Mouse (Mus musculus) erythroblast, embryonic 14.5 days (primary cell): ENCODE results near the gene Tmtc4.

Source experiments
- GATA1 ChIP-seq: IDR thresholded peaks from 2 replicates; pipeline ENCODE4 v1.6.1; 2012; ENCODE audit warnings: low read length, inconsistent platforms, mixed read lengths
- TAL1 ChIP-seq: IDR thresholded peaks from 3 replicates; pipeline ENCODE4 v1.6.1; 2012; ENCODE audit warnings: low read length, inconsistent platforms, mixed read lengths

DNA sequence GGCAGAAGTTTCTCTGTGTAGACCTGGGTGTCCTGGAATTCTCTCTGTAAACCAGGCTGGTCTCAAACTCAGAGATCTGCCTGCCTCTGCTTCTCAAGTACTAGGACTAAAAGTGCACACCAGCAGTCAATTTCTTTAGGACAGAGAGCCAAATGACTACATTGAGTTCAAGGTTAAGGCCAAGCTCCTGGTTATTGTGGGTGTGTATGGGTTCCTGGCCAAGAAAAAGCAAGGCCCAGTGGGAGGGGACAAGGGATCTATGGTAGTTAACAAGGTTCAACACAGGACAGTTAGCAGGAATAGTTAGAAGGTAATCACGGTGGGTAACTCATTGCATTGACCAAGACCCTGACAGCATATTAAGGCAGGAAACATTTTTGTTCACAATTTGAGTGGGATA, 78.8 kb downstream of the Tmtc4 start:
- TF ChIP-seq GATA1 (no peak), TAL1 (no peak)
